Mouse (Mus musculus) C2C12 (cell line): ENCODE data around the gene Tgif1.
A peak's percentile ranks its signal among the peaks of the same experiment; 100 is the strongest.

Source experiments
- CEBPB ChIP-seq: IDR thresholded peaks from one replicate; pipeline ENCODE4 v1.6.1; 2011; ENCODE audit warnings: low read depth, mild to moderate bottlenecking, control low read depth, moderate library complexity
- CTCF ChIP-seq: IDR thresholded peaks from one replicate; pipeline ENCODE4 v1.5.1; 2011; ENCODE audit not compliant: control insufficient read depth, insufficient read depth, insufficient read length
- FOSL1 ChIP-seq: IDR thresholded peaks from one replicate; pipeline ENCODE4 v1.8.0; 2011; ENCODE audit warnings: mild to moderate bottlenecking, low read length; ENCODE audit not compliant: poor library complexity, insufficient read depth, severe bottlenecking
- MAX ChIP-seq: IDR thresholded peaks from one replicate; pipeline ENCODE4 v1.6.1; 2011; ENCODE audit warnings: mild to moderate bottlenecking, control low read depth
- MYOD1 ChIP-seq: IDR thresholded peaks from one replicate; pipeline ENCODE4 v1.6.1; 2011; ENCODE audit warnings: low read depth; ENCODE audit not compliant: control insufficient read depth, insufficient read length
- MYOG ChIP-seq: IDR thresholded peaks from one replicate; pipeline ENCODE4 v1.6.1; 2011; ENCODE audit not compliant: control insufficient read depth, insufficient read length; ENCODE audit errors: extremely low read depth
- USF1 ChIP-seq: IDR thresholded peaks from one replicate; pipeline ENCODE4 v1.6.1; 2011; ENCODE audit warnings: low read depth, mild to moderate bottlenecking, control low read depth, moderate library complexity

- TF ChIP-seq CTCF (no peak), MYOD1 (no peak), USF1 (no peak), MYOG (no peak), MAX (peak; percentile 75), FOSL1 (no peak), CEBPB (no peak)
Measured at GRCm38 (mm10) chr17:70850233-70850995, 2.9 kb downstream of the Tgif1 start.
